Mouse (Mus musculus) C2C12 (cell line): ENCODE measurements around the gene Gcc2.

Experiments
- CTCF ChIP-seq: IDR thresholded peaks from one replicate; pipeline ENCODE4 v1.5.1; 2011; ENCODE audit not compliant: control insufficient read depth, insufficient read depth, insufficient read length
- MYOG ChIP-seq: IDR thresholded peaks from one replicate; pipeline ENCODE4 v1.6.1; 2011; ENCODE audit not compliant: control insufficient read depth, insufficient read length; ENCODE audit errors: extremely low read depth
- USF1 ChIP-seq: IDR thresholded peaks from one replicate; pipeline ENCODE4 v1.6.1; 2011; ENCODE audit warnings: low read depth, mild to moderate bottlenecking, control low read depth, moderate library complexity

GRCm38 (mm10) chr10:58211213-58211612 is 44.1 kb upstream of the Gcc2 start:
- no peak for TF ChIP-seq CTCF
- no peak for TF ChIP-seq MYOG
- no peak for TF ChIP-seq USF1
